Mouse (Mus musculus) midbrain, embryonic 10.5 days (tissue): ENCODE measurements around the gene Cep78. TPM values are rescaled to one million over a fixed set of nuclear protein-coding genes. Genes with fewer than 3 reads are reported as not detected.

Experiments used
- DNase-seq: peaks from one replicate; pipeline ENCODE4 v3.0.0-alpha.2; 2017; ENCODE audit warnings: low spot score
- H3K27ac ChIP-seq: fragments of 300-500 bp; sonication (generic); replicated peaks from 2 replicates; pipeline ENCODE4 v1.5.1; 2016; ENCODE audit warnings: mild to moderate bottlenecking
- H3K27me3 ChIP-seq: fragments of 300-500 bp; sonication (generic); 2 replicates; pipeline ENCODE4 v1.6.1; 2016; ENCODE audit warnings: low read depth, mild to moderate bottlenecking; ENCODE audit not compliant: poor library complexity, severe bottlenecking
- H3K36me3 ChIP-seq: fragments of 300-500 bp; sonication (generic); 2 replicates; pipeline ENCODE4 v1.6.1; 2016; ENCODE audit warnings: mild to moderate bottlenecking, moderate library complexity
- H3K4me1 ChIP-seq: fragments of 300-500 bp; sonication (generic); 2 replicates; pipeline ENCODE4 v1.6.1; 2016
- H3K4me3 ChIP-seq: fragments of 300-500 bp; sonication (generic); 2 replicates; pipeline ENCODE4 v1.5.1; 2016; ENCODE audit warnings: mild to moderate bottlenecking, moderate library complexity
- H3K9me3 ChIP-seq: fragments of 300-500 bp; sonication (generic); replicated peaks from 2 replicates; pipeline ENCODE4 v1.6.1; 2016; ENCODE audit warnings: mild to moderate bottlenecking
- WGBS: fragments of 180-500 bp; shearing (Covaris S2); methylation state at CpG from one replicate; pipeline ENCODE4 v1.1.7; 2016; 5-methylcytosine and 5-hydroxymethylcytosine counted together
- polyA plus RNA-seq: library from polyadenylated mRNA; unstranded; fragments of >200 nt; fragmentation: Nextera tagmentation; extraction: Ambion mirVana; gene quantifications from 2 replicates; pipeline ENCODE4 v1.2.1, GENCODE M21; 2016

Gene Cep78
- polyA plus RNA-seq, 1 experiment from 2014 or later: 59.4 TPM

- Histone ChIP-seq H3K27ac (peak overlapping the region; percentile 88; the same call in 1 of the 2 replicates), H3K36me3 (peaks cover 23% of the 10 kb centered on the region), H3K4me3 (peak overlapping the region; percentile 81), H3K4me1 (peaks cover 30% of the 10 kb centered on the region), H3K9me3 (no peaks in the 10 kb centered on the region), H3K27me3 (peaks cover 12% of the 10 kb centered on the region)
- DNase-seq: peak; percentile 25
- WGBS: 51% methylated on average over 9 of the region's 9 CpGs
These were observed 61.4 kb downstream of the Cep78 start for GRCm38 (mm10) chr19:15923426-15923825.

- no peak for DNase-seq
- no peak overlapping the region for H3K4me3 ChIP-seq
- no peaks in the 10 kb centered on the region for H3K27me3 ChIP-seq
- H3K4me1 ChIP-seq: peaks cover 19% of the 10 kb centered on the region
- WGBS: 94% methylated on average over 7 of the region's 7 CpGs
- H3K36me3 ChIP-seq: peaks cover 62% of the 10 kb centered on the region
- no peak overlapping the region for H3K27ac ChIP-seq
- no peaks in the 10 kb centered on the region for H3K9me3 ChIP-seq
These were observed 65.5 kb downstream of the Cep78 start for GRCm38 (mm10) chr19:15919336-15919735.

- peaks cover 74% of the 10 kb centered on the region for H3K36me3 ChIP-seq
- WGBS: 94% methylated on average over 7 of the region's 7 CpGs
- H3K4me1 ChIP-seq: peaks cover 8% of the 10 kb centered on the region
These were observed 66.7 kb downstream of the Cep78 start for GRCm38 (mm10) chr19:15918111-15918510.

GRCm38 (mm10) chr19:15913249-15913997 lies 71.4 kb downstream of the Cep78 start:
- Histone ChIP-seq H3K27me3 (no peaks in the 10 kb centered on the region), H3K4me1 (no peaks in the 10 kb centered on the region), H3K4me3 (no peak overlapping the region), H3K9me3 (no peaks in the 10 kb centered on the region), H3K27ac (no peak overlapping the region), H3K36me3 (peaks cover 98% of the 10 kb centered on the region)
- no peak for DNase-seq
- 94% methylated on average over 9 of the region's 9 CpGs for WGBS

More at GRCm38 (mm10) chr19:15918111-15918510, 66.7 kb downstream of the Cep78 start:
- no peak for DNase-seq
- Histone ChIP-seq H3K4me3 (no peak overlapping the region), H3K27ac (no peak overlapping the region), H3K9me3 (no peaks in the 10 kb centered on the region), H3K27me3 (no peaks in the 10 kb centered on the region)

- no peak for DNase-seq
- Histone ChIP-seq H3K36me3 (peaks cover 98% of the 10 kb centered on the region), H3K27ac (no peak overlapping the region), H3K4me3 (no peak overlapping the region), H3K27me3 (no peaks in the 10 kb centered on the region), H3K4me1 (no peaks in the 10 kb centered on the region), H3K9me3 (no peaks in the 10 kb centered on the region)
- WGBS: 91% methylated on average over 5 of the region's 5 CpGs
These were observed 73.3 kb downstream of the Cep78 start for GRCm38 (mm10) chr19:15911441-15911840.

- Histone ChIP-seq H3K36me3 (peaks cover 98% of the 10 kb centered on the region), H3K9me3 (no peaks in the 10 kb centered on the region), H3K27ac (no peak overlapping the region), H3K4me1 (no peaks in the 10 kb centered on the region), H3K4me3 (no peak overlapping the region), H3K27me3 (no peaks in the 10 kb centered on the region)
- 89% methylated on average over 3 of the region's 3 CpGs for WGBS
- DNase-seq: no peak
These were observed 73.8 kb downstream of the Cep78 start for GRCm38 (mm10) chr19:15910987-15911386.

- peaks cover 100% of the 10 kb centered on the region for H3K36me3 ChIP-seq
- WGBS: 86% methylated on average over 1 of the region's 1 CpGs
- H3K4me1 ChIP-seq: no peaks in the 10 kb centered on the region
These were observed 74.3 kb downstream of the Cep78 start for GRCm38 (mm10) chr19:15910488-15910887.

GRCm38 (mm10) chr19:15908016-15908415 lies 76.8 kb downstream of the Cep78 start:
- H3K4me3 ChIP-seq: no peak overlapping the region
- H3K9me3 ChIP-seq: no peaks in the 10 kb centered on the region
- H3K27me3 ChIP-seq: no peaks in the 10 kb centered on the region
- DNase-seq: no peak
- peaks cover 16% of the 10 kb centered on the region for H3K4me1 ChIP-seq
- H3K27ac ChIP-seq: no peak overlapping the region
- WGBS: 93% methylated on average over 5 of the region's 5 CpGs
- peaks cover 84% of the 10 kb centered on the region for H3K36me3 ChIP-seq

More at GRCm38 (mm10) chr19:15910488-15910887, 74.3 kb downstream of the Cep78 start:
- no peak overlapping the region for H3K4me3 ChIP-seq
- DNase-seq: no peak
- no peaks in the 10 kb centered on the region for H3K9me3 ChIP-seq
- no peaks in the 10 kb centered on the region for H3K27me3 ChIP-seq
- H3K27ac ChIP-seq: no peak overlapping the region

Other genes with a start within 250 kb of the Cep78 start
- gene Psat1, start 37.7 kb downstream of the Cep78 start, polyA plus RNA-seq: 102 and 129 TPM in 2 replicates
- 20.9 and 27.5 TPM in 2 replicates for gene Gnaq, start 147.8 kb upstream of the Cep78 start, polyA plus RNA-seq